Mouse (Mus musculus): ENCODE data around the gene Gm12394.

DNA sequence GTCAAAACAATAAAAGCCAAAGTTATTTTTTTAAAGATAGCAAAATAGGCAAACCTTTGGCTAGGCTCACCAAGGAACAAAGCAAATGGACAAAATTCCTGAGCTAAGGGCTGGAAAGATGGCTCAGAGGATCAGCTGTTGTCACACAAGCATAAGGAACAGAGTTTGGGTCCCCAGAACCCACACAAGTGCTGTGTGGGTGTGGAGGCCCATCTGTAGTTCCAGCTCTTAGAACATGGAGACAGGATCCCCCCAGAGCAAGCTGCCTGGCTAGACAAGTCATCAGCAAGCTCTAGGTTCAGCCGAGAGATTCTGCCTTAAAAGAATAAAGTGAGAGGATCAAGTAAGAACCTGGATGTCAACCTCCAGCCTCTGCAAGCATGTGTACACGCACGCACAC is 48.0 kb upstream of the Gm12394 start:
- TF ChIP-seq POLR2A (IDR thresholded peaks at IDR 0.05; ENCODE audit: extremely low read depth, insufficient read depth, low read length) (no peak), CTCF (IDR thresholded peaks at IDR 0.05; ENCODE audit: extremely low read depth, insufficient read depth, low read length) (no peak)
